Mouse (Mus musculus) gastrocnemius, adult 2 months (tissue): ENCODE results near the gene Terb1. TPM values are rescaled to one million over a fixed set of nuclear protein-coding genes. Genes with fewer than 3 reads are reported as not detected.

Source experiments
- DNase-seq: peaks from one replicate; pipeline ENCODE4 v3.0.0; 2022
- H3K27ac ChIP-seq: fragments of 200-600 bp; 2 replicates; pipeline ENCODE4 v1.8.1; 2022; ENCODE audit warnings: mild to moderate bottlenecking
- H3K4me3 ChIP-seq: fragments of 200-600 bp; 2 replicates; pipeline ENCODE4 v1.8.1; 2022; ENCODE audit warnings: mild to moderate bottlenecking, moderate library complexity
- CTCF ChIP-seq: fragments of 200-600 bp; IDR thresholded peaks from 2 replicates; pipeline ENCODE4 v1.8.1; 2022; ENCODE audit warnings: antibody characterized with exemption, mild to moderate bottlenecking, moderate library complexity
- intact Hi-C: fragments of 180-260 bp; cut with DNase I; formaldehyde crosslinking; loops from one replicate; pipeline ENCODE4 v1.15.1; 2025
- total RNA-seq, 2 experiments: library from RNA; stranded (reverse); gene quantifications; 2 replicates each; pipeline ENCODE4 v1.2.3; 2021

The Terb1 gene
- total RNA-seq, 2 experiments from 2014 or later, result not detected

DNA sequence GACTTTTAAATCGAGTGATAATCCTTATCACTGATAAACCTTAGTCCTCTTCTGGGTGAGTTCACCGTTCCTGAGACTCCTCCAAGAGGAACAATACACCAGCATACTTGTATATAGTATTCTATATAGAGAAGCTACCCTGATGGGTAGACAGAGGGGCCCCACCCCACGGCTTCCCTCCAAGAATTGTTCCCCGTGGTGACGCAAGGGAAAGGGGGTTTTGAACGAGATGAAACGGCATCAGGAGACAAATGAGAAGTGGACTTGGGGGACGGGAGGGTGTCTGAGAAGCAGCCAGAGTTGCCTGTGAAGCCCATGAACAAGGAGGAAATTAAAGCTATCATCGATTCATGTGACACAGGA lies 25.1 kb upstream of the Terb1 start:
- H3K4me3 ChIP-seq, result peak overlapping the region; percentile 88
- peak; percentile 38 for DNase-seq
- peak overlapping the region; percentile 96 for H3K27ac ChIP-seq
- TF ChIP-seq CTCF, result no peak
- intact Hi-C loops, result loop anchor here (2.0 kb wide), 1 partner anchor 36 kb away; no protein-coding TSS in a partner anchor

DNA sequence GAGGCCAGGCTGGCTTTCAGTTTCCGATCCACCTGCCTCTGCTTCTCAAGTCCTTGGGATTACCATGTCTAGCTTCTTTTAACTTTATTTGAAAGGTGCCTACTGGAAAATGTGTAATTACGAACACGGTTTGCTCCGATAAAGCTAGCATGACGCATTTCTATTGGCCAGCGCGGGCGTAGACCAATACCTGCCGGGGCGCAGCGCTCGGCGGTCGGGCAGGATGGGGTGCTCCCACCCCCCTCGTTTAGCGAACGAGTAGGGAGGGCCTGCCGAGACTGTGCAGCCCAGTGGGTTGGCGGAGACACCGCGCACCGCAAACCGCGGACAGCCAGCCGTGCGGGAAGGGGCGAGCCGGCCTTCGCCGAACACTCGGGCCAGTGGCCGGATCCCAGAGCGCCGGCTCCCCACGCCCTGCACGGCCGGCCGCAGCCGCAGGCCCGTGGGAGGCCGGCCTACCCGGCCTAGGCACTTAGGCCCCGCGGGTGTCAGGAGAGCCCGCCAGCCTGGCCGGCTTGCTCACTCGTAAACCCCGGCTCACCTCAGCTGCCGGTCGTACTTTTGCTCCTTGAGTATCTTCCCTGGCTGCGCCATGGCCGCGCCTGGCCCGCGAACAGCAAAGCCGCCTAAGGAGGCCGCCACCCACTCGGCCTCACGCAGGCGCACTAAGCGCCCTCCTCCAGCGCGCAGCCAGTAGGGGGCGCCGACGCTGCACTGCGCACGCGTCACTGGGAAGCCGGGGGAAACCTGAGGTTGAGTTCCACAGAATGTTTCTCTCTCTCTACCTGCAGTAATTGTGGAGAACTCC lies 24.5 kb upstream of the Terb1 start, which contains the start of the genes Nae1 and Car7:
TSS of gene Nae1 (minus strand) at position 667 of the 808 bp plus-strand sequence.
TSS of gene Car7 (plus strand) at position 719 of the 808 bp plus-strand sequence.
- intact Hi-C loops, result loop anchor here (2.0 kb wide), 1 partner anchor 37 kb away; no protein-coding TSS in a partner anchor
- peak within 1 kb of the TSS; percentile 96 for H3K27ac ChIP-seq
- peak within 1 kb of the TSS; percentile 88 for H3K4me3 ChIP-seq
- DNase-seq, result peak; percentile 95
- no peak; the same call in 1 of the 2 replicates for TF ChIP-seq CTCF

DNA sequence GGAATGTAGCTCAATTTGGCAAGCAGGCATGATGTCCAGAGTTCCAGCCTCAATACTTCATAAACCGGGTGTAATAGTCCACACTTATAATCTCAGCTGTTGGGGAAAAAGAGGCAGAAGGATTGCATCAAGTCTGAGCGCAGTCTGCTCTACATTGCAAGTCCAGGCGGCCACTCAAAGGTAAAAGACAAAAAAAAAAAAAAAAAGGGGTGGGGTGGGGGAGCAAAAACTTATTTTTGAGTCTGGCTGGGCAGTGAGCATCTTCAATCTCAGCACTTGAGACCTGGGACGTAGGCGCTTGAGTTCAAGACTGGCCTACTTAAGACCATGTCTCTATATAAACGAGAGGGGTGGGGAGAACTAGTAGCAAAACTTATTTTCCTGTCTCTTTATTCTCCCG lies 23.8 kb upstream of the Terb1 start:
- TF ChIP-seq CTCF, result no peak
- intact Hi-C loops, result no loop called here
- peak overlapping the region; percentile 96 for H3K27ac ChIP-seq
- peak overlapping the region; percentile 88 for H3K4me3 ChIP-seq
- DNase-seq, result no peak

DNA sequence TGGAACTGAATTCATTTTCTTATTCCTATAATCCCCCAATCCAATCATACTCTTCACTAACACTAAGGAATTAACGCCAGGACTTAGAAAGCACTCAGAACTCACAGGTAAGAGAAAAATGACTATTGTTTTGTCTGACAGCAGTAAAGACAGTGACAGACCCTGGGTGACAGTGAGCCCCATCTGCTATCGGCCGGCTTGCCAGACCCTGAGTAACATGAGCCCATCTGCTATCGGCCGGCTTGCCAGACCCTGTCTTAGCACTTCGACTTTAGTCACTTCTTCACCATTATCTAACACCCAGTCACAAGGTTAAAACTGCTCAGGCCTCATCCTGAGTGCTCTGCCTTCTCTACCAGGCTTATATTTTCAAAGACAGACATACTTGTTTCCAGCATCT lies 20.0 kb upstream of the Terb1 start:
- intact Hi-C loops, result no loop called here
- no peak overlapping the region for H3K27ac ChIP-seq
- TF ChIP-seq CTCF, result no peak

DNA sequence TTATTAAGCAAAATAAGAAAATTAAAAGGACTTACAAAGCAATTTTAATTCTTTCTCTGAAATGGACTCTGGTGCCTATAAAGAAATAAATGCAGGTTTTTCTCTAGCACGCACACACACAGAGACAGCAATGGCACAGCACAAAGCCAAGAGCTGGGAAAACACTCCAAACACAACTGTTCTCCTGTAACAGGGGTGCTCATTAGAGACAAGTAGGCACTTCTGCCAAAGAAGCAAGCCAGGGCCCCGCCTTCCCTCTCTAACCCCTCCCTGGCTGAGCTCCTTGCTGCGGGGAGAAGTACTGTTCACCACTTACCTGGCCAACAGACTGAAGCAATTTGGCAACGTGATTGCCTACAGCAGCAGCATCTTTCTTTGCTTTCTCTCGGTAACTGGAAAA lies 8.2 kb upstream of the Terb1 start:
- no peak overlapping the region for H3K27ac ChIP-seq
- DNase-seq, result no peak
- TF ChIP-seq CTCF, result no peak
- intact Hi-C loops, result no loop called here
- no peak overlapping the region for H3K4me3 ChIP-seq

More for the DNA sequence above, 20.0 kb upstream of the Terb1 start:
- H3K4me3 ChIP-seq, result no peak overlapping the region
- no peak for DNase-seq

DNA sequence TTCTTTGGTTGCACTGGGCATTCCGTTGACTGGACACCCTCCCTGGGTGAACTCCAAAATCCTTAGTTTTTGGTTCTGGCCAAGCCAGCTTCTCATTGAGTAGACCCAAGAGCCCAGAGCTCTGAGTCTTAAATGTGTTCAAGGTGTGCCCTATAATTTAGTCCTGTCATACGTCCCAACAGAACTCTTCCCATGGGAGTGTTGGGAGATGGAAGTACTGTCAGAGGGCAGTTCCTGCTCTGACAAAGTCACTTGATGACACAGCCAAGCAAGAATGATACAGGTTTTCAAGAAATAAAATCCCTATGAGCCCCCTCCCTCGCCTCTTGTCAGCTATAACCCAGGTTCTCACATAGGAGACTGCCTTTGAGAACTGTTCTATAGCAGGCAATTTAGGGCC lies 424 bp upstream of the Terb1 start:
- DNase-seq, result no peak
- intact Hi-C loops, result no loop called here
- H3K27ac ChIP-seq, result no peak overlapping the region
- no peak for TF ChIP-seq CTCF
- H3K4me3 ChIP-seq, result no peak overlapping the region

DNA sequence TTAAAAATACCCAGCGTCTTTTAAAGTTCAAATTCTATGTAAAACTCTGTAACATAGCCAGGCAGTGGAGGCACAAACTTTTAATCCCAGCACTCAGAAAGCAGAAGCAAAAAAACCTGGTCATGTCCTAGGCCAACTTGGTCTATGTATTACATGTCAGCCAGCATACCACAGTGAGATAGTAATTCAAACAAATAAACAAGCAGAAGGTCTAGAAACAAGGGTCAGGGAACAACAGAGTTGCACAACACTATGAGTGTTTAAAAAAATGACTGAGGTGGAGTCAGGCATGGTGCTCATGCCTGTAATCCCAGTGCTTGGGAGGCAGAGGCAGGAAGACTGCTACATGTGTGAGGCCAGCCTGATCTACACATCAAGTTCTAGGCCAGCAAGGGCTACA lies 30.6 kb downstream of the Terb1 start:
- no peak for DNase-seq
- Histone ChIP-seq H3K27ac (no peak overlapping the region), H3K4me3 (no peak overlapping the region)
- intact Hi-C loops, result no loop called here
- TF ChIP-seq CTCF, result no peak

DNA sequence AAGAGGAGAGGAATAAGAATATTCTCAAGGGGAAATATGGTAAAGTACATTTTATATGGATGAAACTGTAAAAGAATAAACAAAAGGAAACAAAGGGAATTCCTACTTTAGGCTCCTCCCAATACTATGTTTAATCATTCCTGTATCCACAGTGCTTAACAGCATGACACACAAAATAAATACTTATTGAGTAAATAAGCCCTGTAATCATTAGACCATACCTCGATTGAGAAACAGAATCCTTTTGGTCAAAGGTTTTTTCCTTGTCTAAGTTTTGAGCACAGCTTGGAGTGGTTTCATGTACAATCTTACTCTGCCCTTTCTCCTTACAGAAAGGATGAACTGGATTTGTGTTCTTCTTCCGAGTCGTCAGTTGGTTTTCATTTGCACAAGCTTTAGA lies 37.2 kb downstream of the Terb1 start:
- no peak for DNase-seq

DNA sequence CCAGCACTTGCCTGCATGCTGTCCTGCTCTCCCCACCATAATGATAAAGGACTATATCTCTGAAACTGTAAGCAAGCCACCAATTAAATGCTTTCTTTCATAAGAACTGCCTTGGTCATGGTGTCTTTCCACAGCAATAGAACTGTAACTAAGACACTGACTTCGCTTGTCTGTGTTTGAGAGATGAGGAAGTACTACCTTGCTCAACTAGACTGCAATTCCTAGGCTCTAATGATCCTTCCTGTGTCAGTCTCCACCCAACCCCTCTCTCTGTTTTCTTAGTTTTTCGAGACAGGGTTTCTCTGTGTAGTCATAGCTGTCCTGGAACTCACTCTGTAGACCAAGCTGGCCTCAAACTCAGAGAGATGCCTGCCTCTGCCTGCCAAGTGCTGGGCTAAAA lies 42.2 kb downstream of the Terb1 start:
- no peak for TF ChIP-seq CTCF
- H3K4me3 ChIP-seq, result no peak overlapping the region
- H3K27ac ChIP-seq, result no peak overlapping the region
- intact Hi-C loops, result no loop called here
- DNase-seq, result no peak

More for the DNA sequence above, 37.2 kb downstream of the Terb1 start:
- no peak for TF ChIP-seq CTCF
- H3K4me3 ChIP-seq, result no peak overlapping the region
- intact Hi-C loops, result no loop called here
- no peak overlapping the region for H3K27ac ChIP-seq

DNA sequence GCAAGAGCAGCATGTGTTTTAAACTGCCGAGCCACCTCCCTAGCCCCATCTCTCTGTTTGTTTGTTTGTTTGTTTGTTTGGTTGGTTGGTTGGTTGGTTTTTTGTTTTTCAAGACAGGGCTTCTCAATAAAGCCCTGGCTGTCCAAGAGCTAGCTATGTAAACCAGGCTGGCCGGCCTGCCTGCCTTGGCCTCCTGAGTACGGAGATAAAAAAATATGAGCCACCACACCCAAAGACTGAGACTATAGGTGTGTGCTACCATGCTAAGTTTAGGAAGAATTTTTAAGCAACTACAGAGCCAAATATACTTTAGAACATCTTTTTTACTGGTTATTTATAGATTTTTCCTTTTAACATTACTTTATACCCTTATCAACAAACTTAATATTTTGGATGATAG lies 57.5 kb downstream of the Terb1 start:
- H3K4me3 ChIP-seq, result no peak overlapping the region
- no peak for DNase-seq
- no peak overlapping the region for H3K27ac ChIP-seq
- intact Hi-C loops, result no loop called here
- no peak for TF ChIP-seq CTCF

DNA sequence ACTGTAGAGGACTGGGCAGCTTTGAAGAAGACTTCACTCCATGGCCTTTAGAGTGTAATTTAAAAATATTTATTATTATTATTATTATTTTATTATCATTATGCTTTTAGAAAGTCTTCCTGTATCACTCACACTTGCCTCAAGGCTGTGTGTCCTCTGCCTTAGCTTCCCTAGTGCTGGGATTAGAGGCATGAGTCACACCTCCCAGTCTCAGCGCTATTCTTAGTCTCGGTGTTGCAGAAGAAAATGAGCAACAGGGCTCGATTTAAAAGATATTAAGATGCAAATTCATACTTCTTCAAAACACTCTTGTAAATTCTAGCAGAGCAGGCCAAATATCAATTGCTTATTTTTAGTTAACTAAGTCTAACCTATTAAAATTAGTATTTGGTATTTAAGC lies 60.9 kb downstream of the Terb1 start:
- TF ChIP-seq CTCF, result no peak
- intact Hi-C loops, result no loop called here

DNA sequence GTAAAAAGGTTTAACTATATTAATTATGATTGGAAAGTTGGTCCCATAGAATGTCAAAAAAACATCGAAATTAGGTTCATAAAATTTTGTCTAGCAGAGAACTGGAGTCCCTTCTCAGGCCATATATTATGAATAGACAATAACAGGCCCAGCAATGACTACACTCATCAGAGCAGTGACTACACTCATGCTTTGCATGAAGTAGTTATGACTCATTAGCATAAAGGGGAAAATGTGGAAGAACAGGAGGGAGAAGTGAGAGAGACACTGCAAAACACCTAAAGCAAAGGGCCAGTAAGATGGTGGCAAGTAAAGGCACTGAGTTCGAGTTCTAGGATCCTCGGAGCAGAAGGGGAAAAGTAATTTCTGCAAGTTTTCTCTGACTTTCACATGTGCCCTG lies 63.7 kb downstream of the Terb1 start:
- H3K27ac ChIP-seq, result no peak overlapping the region
- intact Hi-C loops, result no loop called here
- no peak for TF ChIP-seq CTCF
- H3K4me3 ChIP-seq, result no peak overlapping the region
- no peak for DNase-seq

More for the DNA sequence above, 60.9 kb downstream of the Terb1 start:
- Histone ChIP-seq H3K27ac (no peak overlapping the region), H3K4me3 (no peak overlapping the region)
- no peak for DNase-seq

DNA sequence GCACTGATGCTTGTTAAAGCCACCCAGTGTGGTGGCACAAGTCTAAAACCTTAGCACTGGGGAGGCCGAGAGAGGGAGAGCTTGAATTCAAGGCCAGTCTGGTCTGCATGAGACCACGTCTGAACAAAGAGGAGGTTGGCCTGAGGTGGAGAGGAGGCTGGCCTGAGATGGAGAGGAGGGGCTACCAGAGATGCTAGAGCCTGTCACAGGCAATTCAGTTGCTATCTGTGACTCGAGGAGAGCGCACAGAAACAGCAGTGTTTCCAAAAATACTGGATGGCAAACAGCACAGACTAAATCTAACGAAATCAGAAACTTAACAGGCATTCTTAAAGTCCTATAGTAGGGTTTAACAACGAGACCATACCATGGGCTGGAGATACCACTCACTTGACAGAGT lies 64.5 kb downstream of the Terb1 start:
- no peak for TF ChIP-seq CTCF
- intact Hi-C loops, result no loop called here
- no peak overlapping the region for H3K4me3 ChIP-seq
- DNase-seq, result no peak
- no peak overlapping the region for H3K27ac ChIP-seq
